Mouse (Mus musculus) forebrain, embryonic 11.5 days (tissue): ENCODE measurements at regions not wholly inside any gene's neighbourhood (a gene's known extent, or its start where the extent isn't known, plus 50 kb on each side); places are given as distances from the start of the nearest gene placed in this dataset.
"Not testable (repeated sequence)": the region's sequence is repeated elsewhere in the genome, so short reads cannot be mapped to it uniquely, and the experiment has no call there.

Source experiments
- ATAC-seq: fragments of 200-750 bp; cut with Nextera tagmentation; replicated peaks from 2 replicates; pipeline ENCODE4 v1.8.0; 2017; ENCODE audit warnings: moderate TSS enrichment; ENCODE audit not compliant: low FRiP score
- DNase-seq: peaks from one replicate; pipeline ENCODE4 v3.0.0-alpha.2; 2017; ENCODE audit warnings: low spot score
- H3K27ac ChIP-seq: fragments of 300-500 bp; sonication (generic); 2 replicates; pipeline ENCODE4 v1.5.1; 2014; ENCODE audit warnings: low read depth, low read length
- H3K27me3 ChIP-seq: fragments of 300-500 bp; sonication (generic); 2 replicates; pipeline ENCODE4 v1.6.1; 2014; ENCODE audit warnings: mild to moderate bottlenecking, low read length, mixed read lengths; ENCODE audit not compliant: control insufficient read depth, insufficient read depth
- H3K36me3 ChIP-seq: fragments of 300-500 bp; sonication (generic); 2 replicates; pipeline ENCODE4 v1.6.1; 2014; ENCODE audit warnings: mild to moderate bottlenecking, low read length, moderate library complexity, mixed read lengths; ENCODE audit not compliant: control insufficient read depth, insufficient read depth
- H3K4me1 ChIP-seq: fragments of 300-500 bp; sonication (generic); replicated peaks from 2 replicates; pipeline ENCODE4 v1.6.1; 2014; ENCODE audit warnings: low read length, mixed read lengths; ENCODE audit not compliant: control insufficient read depth, insufficient read depth
- H3K4me2 ChIP-seq: fragments of 300-500 bp; sonication (generic); 2 replicates; pipeline ENCODE4 v1.6.1; 2014; ENCODE audit warnings: low read depth, mild to moderate bottlenecking, low read length, moderate library complexity, mixed read lengths; ENCODE audit not compliant: severe bottlenecking
- H3K4me3 ChIP-seq: fragments of 300-500 bp; sonication (generic); 2 replicates; pipeline ENCODE4 v1.5.1; 2014; ENCODE audit warnings: low read depth, low read length
- H3K9ac ChIP-seq: fragments of 300-500 bp; sonication (generic); 2 replicates; pipeline ENCODE4 v1.6.1; 2014; ENCODE audit warnings: low read length
- H3K9me3 ChIP-seq: fragments of 300-500 bp; sonication (generic); 2 replicates; pipeline ENCODE4 v1.6.1; 2016; ENCODE audit warnings: low read length, mixed read lengths; ENCODE audit not compliant: control insufficient read depth
- WGBS: fragments of 180-500 bp; shearing (Covaris S2); extraction: QIAGEN DNeasy Blood & Tissue Kit; methylation state at CpG from one replicate; pipeline ENCODE4 v1.1.7; 2014; 5-methylcytosine and 5-hydroxymethylcytosine counted together

DNA sequence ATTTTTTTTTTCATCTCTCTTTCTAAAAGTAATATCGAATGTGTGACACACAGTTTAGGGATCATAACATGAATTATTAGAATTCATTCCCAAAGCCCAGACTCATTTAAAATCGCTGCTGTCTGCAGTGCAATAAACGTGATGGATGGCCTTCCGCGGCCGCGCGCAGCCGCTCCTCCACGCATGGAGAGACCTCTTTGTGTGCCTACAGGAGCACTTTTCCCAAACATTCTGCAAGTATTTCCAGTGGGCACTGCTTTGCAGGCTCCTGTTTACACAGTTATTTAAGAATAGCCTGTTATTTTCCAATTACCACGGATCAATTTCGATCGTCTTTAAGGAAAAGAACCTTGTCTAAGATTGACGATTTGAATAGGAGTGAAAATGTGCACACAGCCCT is 115.6 kb downstream of the Akr1d1 start:
- H3K9me3 ChIP-seq: no peaks in the 10 kb centered on the region
- ATAC-seq (no peak), DNase-seq (no peak)
- H3K27ac ChIP-seq: no peak overlapping the region
- peaks cover 6% of the 10 kb centered on the region; the same call in 1 of the 2 replicates for H3K4me1 ChIP-seq
- no peaks in the 10 kb centered on the region for H3K27me3 ChIP-seq
- WGBS: 89% methylated on average over 14 of the region's 14 CpGs
- no peaks in the 10 kb centered on the region for H3K36me3 ChIP-seq
- no peak overlapping the region for H3K4me2 ChIP-seq
- H3K9ac ChIP-seq: no peak overlapping the region
- H3K4me3 ChIP-seq: no peak overlapping the region

- WGBS: 94% methylated on average over 3 of the region's 3 CpGs
- H3K27ac ChIP-seq, H3K4me3 ChIP-seq, H3K27me3 ChIP-seq, H3K9ac ChIP-seq, H3K4me1 ChIP-seq, ATAC-seq, DNase-seq, H3K4me2 ChIP-seq, H3K9me3 ChIP-seq, H3K36me3 ChIP-seq: not testable (repeated sequence)
Measured at GRCm38 (mm10) chr6:37657300-37657699, 127.3 kb downstream of the Akr1d1 start.

- H3K4me1 ChIP-seq: 0 out of 2 replicates have a peak, but pooled peaks cover 3% of the 10 kb centered on the region
- 46% methylated on average over 6 of the region's 6 CpGs for WGBS
- H3K27ac ChIP-seq: no peak overlapping the region
- H3K9me3 ChIP-seq: no peaks in the 10 kb centered on the region
- H3K4me2 ChIP-seq: no peak overlapping the region
- ATAC-seq (0 out of 2 replicates have a peak, but pooled peaks have one; percentile 33), DNase-seq (no peak)
- H3K36me3 ChIP-seq: no peaks in the 10 kb centered on the region
- H3K27me3 ChIP-seq: no peaks in the 10 kb centered on the region
- no peak overlapping the region for H3K4me3 ChIP-seq
- no peak overlapping the region for H3K9ac ChIP-seq
Measured at GRCm38 (mm10) chr6:37658021-37658650, 128.2 kb downstream of the Akr1d1 start.

DNA sequence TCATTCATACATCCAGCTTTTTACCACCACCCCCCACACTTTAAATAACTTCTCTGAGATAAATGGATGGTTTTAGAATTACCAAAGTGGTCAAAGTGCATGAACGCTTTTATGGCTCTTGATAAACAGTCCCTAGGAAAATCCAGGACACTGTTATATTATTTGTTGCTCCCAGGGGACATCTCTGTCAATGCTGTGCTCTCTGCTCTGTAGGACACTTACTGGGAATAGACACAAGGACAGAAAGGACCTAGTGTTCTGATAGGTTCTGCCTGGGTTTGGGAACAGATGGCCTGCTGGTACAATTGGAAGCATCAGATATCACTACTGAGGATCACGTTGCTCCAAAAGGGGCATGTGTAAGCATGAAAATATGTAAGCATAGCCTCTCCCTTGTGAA is 132.8 kb downstream of the Akr1d1 start:
- Histone ChIP-seq H3K9me3 (no peaks in the 10 kb centered on the region), H3K4me2 (no peak overlapping the region), H3K4me3 (no peak overlapping the region), H3K9ac (no peak overlapping the region), H3K4me1 (0 out of 2 replicates have a peak, but pooled peaks cover 3% of the 10 kb centered on the region), H3K27me3 (no peaks in the 10 kb centered on the region), H3K36me3 (no peaks in the 10 kb centered on the region), H3K27ac (no peak overlapping the region)
- 84% methylated on average over 2 of the region's 2 CpGs for WGBS
- no peak for ATAC-seq
- DNase-seq: no peak

- ATAC-seq: no peak
- no peak overlapping the region for H3K9ac ChIP-seq
Measured at GRCm38 (mm10) chr6:37665576-37665975, 135.6 kb downstream of the Akr1d1 start.

DNA sequence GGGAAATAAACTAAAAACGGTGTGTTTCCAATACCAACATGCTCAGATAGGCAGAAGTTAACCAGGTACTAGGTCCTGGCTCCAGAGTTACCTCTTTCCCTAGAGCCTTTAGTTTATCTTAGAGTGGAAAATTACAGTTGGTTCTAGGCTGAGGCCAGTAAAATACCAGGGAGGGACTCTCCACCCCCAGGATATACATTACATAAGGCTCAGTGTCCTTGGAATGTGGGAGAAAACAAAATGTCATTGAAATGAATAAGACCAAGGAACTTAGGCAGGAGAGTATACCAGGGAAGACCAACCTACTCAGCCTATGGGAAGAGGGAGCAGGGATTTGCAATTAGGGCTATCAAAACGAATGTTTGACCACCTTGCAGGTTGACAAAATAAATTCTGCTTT is 139.4 kb downstream of the Akr1d1 start:
- Histone ChIP-seq H3K4me2 (no peak overlapping the region), H3K4me3 (no peak overlapping the region), H3K9me3 (no peaks in the 10 kb centered on the region), H3K4me1 (no peaks in the 10 kb centered on the region), H3K36me3 (no peaks in the 10 kb centered on the region), H3K27ac (no peak overlapping the region), H3K9ac (no peak overlapping the region), H3K27me3 (no peaks in the 10 kb centered on the region)
- ATAC-seq: no peak
- 56% methylated on average over 2 of the region's 2 CpGs for WGBS
- DNase-seq: no peak

More at GRCm38 (mm10) chr6:37665576-37665975, 135.6 kb downstream of the Akr1d1 start:
- Histone ChIP-seq H3K4me2 (no peak overlapping the region), H3K4me3 (no peak overlapping the region), H3K4me1 (no peaks in the 10 kb centered on the region), H3K27me3 (no peaks in the 10 kb centered on the region), H3K36me3 (no peaks in the 10 kb centered on the region), H3K27ac (no peak overlapping the region), H3K9me3 (no peaks in the 10 kb centered on the region)
- DNase-seq: no peak
- WGBS: 86% methylated on average over 5 of the region's 5 CpGs

DNA sequence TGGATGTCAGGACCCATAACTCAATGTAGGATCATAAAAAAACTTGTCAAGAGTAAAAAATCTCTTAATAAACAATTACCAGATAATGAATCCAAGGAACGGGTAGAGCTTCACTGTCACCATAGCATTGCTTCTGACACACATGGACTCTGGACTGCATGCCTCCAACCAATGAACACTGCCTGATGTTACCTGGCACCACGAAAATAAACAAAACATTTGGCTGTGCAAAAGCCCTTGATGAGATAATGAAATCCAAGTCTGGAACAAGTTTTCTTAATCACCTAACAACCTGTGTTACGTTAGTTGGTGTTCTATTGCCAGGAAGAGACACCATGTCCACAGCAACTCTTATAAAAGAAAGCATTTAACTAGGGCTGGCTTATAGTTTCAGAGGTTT is 140.7 kb downstream of the Akr1d1 start:
- WGBS: 83% methylated on average over 3 of the region's 3 CpGs
- no peaks in the 10 kb centered on the region for H3K9me3 ChIP-seq
- DNase-seq (no peak), ATAC-seq (no peak)
- H3K9ac ChIP-seq: no peak overlapping the region
- H3K36me3 ChIP-seq: no peaks in the 10 kb centered on the region
- H3K4me2 ChIP-seq: no peak overlapping the region
- H3K27ac ChIP-seq: no peak overlapping the region
- H3K4me1 ChIP-seq: no peaks in the 10 kb centered on the region
- H3K27me3 ChIP-seq: no peaks in the 10 kb centered on the region
- H3K4me3 ChIP-seq: no peak overlapping the region

GRCm38 (mm10) chr6:37679871-37680270 is 149.9 kb downstream of the Akr1d1 start:
- DNase-seq: no peak
- 88% methylated on average over 3 of the region's 3 CpGs for WGBS
- Histone ChIP-seq H3K27me3 (no peaks in the 10 kb centered on the region), H3K9me3 (no peaks in the 10 kb centered on the region), H3K4me1 (no peaks in the 10 kb centered on the region), H3K4me2 (no peak overlapping the region), H3K36me3 (no peaks in the 10 kb centered on the region), H3K27ac (no peak overlapping the region), H3K9ac (no peak overlapping the region), H3K4me3 (no peak overlapping the region)
- ATAC-seq: no peak

DNA sequence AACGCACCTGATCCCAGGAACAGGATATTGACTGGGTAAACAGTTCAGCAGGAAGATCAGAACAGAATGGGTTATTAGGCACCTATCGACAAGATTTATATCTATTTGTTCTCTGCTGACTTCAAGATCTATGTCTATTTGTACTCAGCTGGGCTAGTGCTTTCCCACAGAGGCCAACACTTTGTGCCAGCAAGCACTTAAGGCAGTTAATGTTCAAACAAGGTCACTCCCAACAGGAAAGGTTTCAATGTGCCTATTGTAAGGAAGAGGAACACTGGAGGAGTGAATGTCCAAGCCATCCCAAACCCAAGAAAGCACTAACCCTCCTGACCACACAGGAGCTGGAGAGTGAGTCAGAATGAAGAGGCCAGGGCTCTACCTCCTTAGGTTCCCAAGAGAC is 151.4 kb downstream of the Akr1d1 start:
- ATAC-seq, H3K36me3 ChIP-seq, H3K27ac ChIP-seq, H3K27me3 ChIP-seq, DNase-seq, H3K9ac ChIP-seq, H3K4me2 ChIP-seq, H3K4me1 ChIP-seq, H3K4me3 ChIP-seq, H3K9me3 ChIP-seq: not testable (repeated sequence)
- 91% methylated on average over 2 of the region's 2 CpGs for WGBS
